Mouse (Mus musculus) heart, embryonic 12.5 days (tissue): ENCODE data around the gene Fscn3. TPM values are rescaled to one million over a fixed set of nuclear protein-coding genes. Genes with fewer than 3 reads are reported as not detected.

Source experiments
- ATAC-seq: fragments of 200-750 bp; cut with Nextera tagmentation; 2 replicates; pipeline ENCODE4 v1.8.0; 2017; ENCODE audit warnings: moderate TSS enrichment, moderate library complexity; ENCODE audit not compliant: insufficient number of reproducible peaks, low FRiP score
- H3K27ac ChIP-seq: fragments of 300-500 bp; sonication (generic); 2 replicates; pipeline ENCODE4 v1.5.1; 2016; ENCODE audit warnings: mild to moderate bottlenecking, moderate library complexity; ENCODE audit not compliant: poor library complexity, severe bottlenecking
- H3K27me3 ChIP-seq: fragments of 300-500 bp; sonication (generic); replicated peaks from 2 replicates; pipeline ENCODE4 v1.6.1; 2016; ENCODE audit warnings: mild to moderate bottlenecking, moderate library complexity
- H3K36me3 ChIP-seq: fragments of 300-500 bp; sonication (generic); 2 replicates; pipeline ENCODE4 v1.6.1; 2016; ENCODE audit warnings: mild to moderate bottlenecking, moderate library complexity
- H3K4me1 ChIP-seq: fragments of 300-500 bp; sonication (generic); replicated peaks from 2 replicates; pipeline ENCODE4 v1.6.1; 2016; ENCODE audit warnings: mild to moderate bottlenecking
- H3K4me2 ChIP-seq: fragments of 300-500 bp; sonication (generic); 2 replicates; pipeline ENCODE4 v1.6.1; 2016; ENCODE audit warnings: mild to moderate bottlenecking, moderate library complexity
- H3K4me3 ChIP-seq: fragments of 300-500 bp; sonication (generic); 2 replicates; pipeline ENCODE4 v1.5.1; 2016; ENCODE audit warnings: mild to moderate bottlenecking
- H3K9ac ChIP-seq: fragments of 300-500 bp; sonication (generic); 2 replicates; pipeline ENCODE4 v1.6.1; 2016; ENCODE audit warnings: mild to moderate bottlenecking, moderate library complexity
- H3K9me3 ChIP-seq: fragments of 300-500 bp; sonication (generic); replicated peaks from 2 replicates; pipeline ENCODE4 v1.6.1; 2016; ENCODE audit warnings: mild to moderate bottlenecking, moderate library complexity
- WGBS: fragments of 180-500 bp; shearing (Covaris S2); methylation state at CpG from one replicate; pipeline ENCODE4 v1.1.7; 2016; 5-methylcytosine and 5-hydroxymethylcytosine counted together
- polyA plus RNA-seq: library from polyadenylated mRNA; unstranded; fragments of >200 nt; fragmentation: Nextera tagmentation; extraction: Ambion mirVana; gene quantifications from 2 replicates; pipeline ENCODE4 v1.2.1, GENCODE M21; 2016

Fscn3 gene
- polyA plus RNA-seq, 1 experiment from 2014 or later: not detected

DNA sequence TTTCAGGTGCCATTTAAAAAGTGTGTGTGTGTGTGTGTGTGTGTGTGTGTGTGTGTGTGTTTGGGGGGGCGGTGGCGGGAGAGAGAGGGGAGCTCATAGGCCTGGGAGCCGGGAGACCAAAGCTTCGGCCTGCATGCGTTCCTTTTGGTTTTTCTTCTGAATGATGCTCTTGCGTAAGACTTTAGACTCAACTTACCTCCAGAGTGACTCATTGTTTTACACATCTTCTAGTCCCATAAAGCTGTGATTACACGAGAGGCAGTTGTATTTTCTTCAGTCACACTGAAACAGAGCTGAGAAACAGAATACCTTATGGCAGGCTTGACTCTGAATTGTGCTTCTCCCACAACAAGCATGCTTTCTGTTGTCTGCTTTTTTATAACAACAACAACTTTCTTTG lies 59.3 kb downstream of the Fscn3 start:
- no peak for ATAC-seq
- peaks cover 15% of the 10 kb centered on the region for H3K36me3 ChIP-seq
- H3K9me3 ChIP-seq: no peaks in the 10 kb centered on the region
- no peak overlapping the region for H3K4me2 ChIP-seq
- H3K4me3 ChIP-seq: no peak overlapping the region
- H3K27ac ChIP-seq: no peak overlapping the region
- peaks cover 50% of the 10 kb centered on the region for H3K4me1 ChIP-seq
- no peaks in the 10 kb centered on the region for H3K27me3 ChIP-seq
- 89% methylated on average over 7 of the region's 7 CpGs for WGBS
- no peak overlapping the region for H3K9ac ChIP-seq

Other genes with a start within 250 kb of the Fscn3 start
- gene Zfp800, start 29.8 kb upstream of the Fscn3 start, polyA plus RNA-seq: 16.8 and 17.1 TPM in 2 replicates
- 239 TPM in 2 replicates for gene Arf5, start 4.2 kb upstream of the Fscn3 start, polyA plus RNA-seq
- 8.5 and 10.1 TPM in 2 replicates for gene Gcc1, start 601 bp downstream of the Fscn3 start, polyA plus RNA-seq
- gene Pax4, start 21.6 kb downstream of the Fscn3 start, polyA plus RNA-seq: not detected in 2 replicates
- gene Snd1, start 47.4 kb downstream of the Fscn3 start, polyA plus RNA-seq: 95.2 and 98.3 TPM in 2 replicates